Mouse (Mus musculus) G1E (cell line): ENCODE data around the gene Tcaf3.

ENCODE experiments used
- CTCF ChIP-seq: IDR thresholded peaks from 2 replicates; pipeline ENCODE4 v1.5.1; 2012; ENCODE audit warnings: low read depth, low read length, inconsistent platforms, mixed read lengths
- GATA1 ChIP-seq: IDR thresholded peaks from 2 replicates; pipeline ENCODE4 v1.6.1; 2012; ENCODE audit warnings: borderline replicate concordance, low read length, inconsistent platforms, mixed read lengths
- POLR2AphosphoS5 ChIP-seq: IDR thresholded peaks from 2 replicates; pipeline ENCODE4 v1.6.1; 2012; ENCODE audit warnings: low read depth, low read length, inconsistent platforms; ENCODE audit not compliant: insufficient replicate concordance
- TAL1 ChIP-seq: conservative IDR thresholded peaks from 2 replicates; pipeline ENCODE4 v1.6.1; 2012; ENCODE audit warnings: low read depth, low read length, inconsistent platforms, mixed read lengths

DNA sequence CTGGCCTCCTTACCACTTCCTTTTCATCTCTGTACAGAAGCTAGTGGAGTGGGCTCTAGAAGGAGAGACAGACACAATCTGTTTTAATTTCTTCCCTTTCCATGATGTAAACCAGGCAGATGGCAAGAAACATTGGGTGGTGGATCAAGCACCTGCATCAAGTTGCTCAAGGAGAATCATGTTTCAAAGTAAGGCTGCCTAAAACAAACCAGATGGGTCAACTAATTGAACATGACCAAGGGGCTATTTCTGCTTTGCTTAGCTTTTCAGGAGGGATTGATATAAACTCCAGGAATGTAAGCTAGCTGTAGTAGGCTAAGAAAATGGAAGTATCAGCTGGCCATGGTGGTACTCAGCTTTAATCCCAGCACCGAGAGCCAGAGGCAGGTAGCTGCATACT, 56.8 kb downstream of the Tcaf3 start:
- no peak for TF ChIP-seq CTCF
- no peak for TF ChIP-seq GATA1
- no peak for TF ChIP-seq TAL1
- no peak for TF ChIP-seq POLR2AphosphoS5
